Mouse (Mus musculus) ES-E14 (cell line): ENCODE results near the gene Gsx2.

Experiments used
- MAFK ChIP-seq: IDR thresholded peaks from 2 replicates; pipeline ENCODE4 v1.6.1; 2014; ENCODE audit warnings: mild to moderate bottlenecking, low read depth, low read length, inconsistent platforms; ENCODE audit not compliant: insufficient read depth
- ZNF384 ChIP-seq: IDR thresholded peaks from 2 replicates; pipeline ENCODE4 v1.6.1; 2012; ENCODE audit warnings: low read depth, low read length, inconsistent platforms

DNA sequence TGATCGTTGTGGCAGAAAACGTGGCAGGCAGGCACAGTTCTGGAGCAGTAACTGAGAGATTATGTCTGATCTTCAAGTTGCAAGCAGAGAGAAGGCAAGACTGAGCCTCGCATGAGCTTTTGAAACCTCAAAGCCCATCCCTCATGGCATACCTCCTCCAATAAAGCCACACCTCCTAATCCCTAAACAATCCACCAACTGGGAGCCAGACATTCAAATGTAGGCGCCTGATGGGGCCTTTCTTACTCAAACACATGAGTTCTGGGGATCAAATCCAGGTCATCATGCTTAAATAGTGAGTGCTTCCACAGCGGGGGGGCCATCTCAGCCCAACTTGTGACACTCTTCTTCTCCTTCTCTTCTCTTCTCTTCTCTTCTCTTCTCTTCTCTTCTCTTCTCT is 36.4 kb downstream of the Gsx2 start:
- TF ChIP-seq ZNF384 (no peak), MAFK (no peak)
